Mouse (Mus musculus) MEL (cell line): ENCODE results near the gene Atf7ip. TPM values are rescaled to one million over a fixed set of nuclear protein-coding genes. Genes with fewer than 3 reads are reported as not detected.

Source experiments
- DNase-seq: peaks from one replicate; pipeline ENCODE4 v3.0.0; 2011; ENCODE audit warnings: low read depth, low spot score
- H3K27ac ChIP-seq: 2 replicates; pipeline ENCODE4 v1.5.1; 2012; ENCODE audit warnings: low read depth, mild to moderate bottlenecking, control low read depth, low read length, moderate library complexity; ENCODE audit not compliant: control insufficient read depth
- H3K27me3 ChIP-seq, 2 experiments: fragments of 150-350 bp in 1 of 2; sonication (generic) in 1 of 2; 2 replicates each; pipeline ENCODE4 v1.6.1; 2012; ENCODE audit warnings: low read length in 2 of 2, mild to moderate bottlenecking in 2 of 2, improper control_type of control experiment in 1 of 2, moderate library complexity in 1 of 2; ENCODE audit not compliant: insufficient read depth in 2 of 2, control insufficient read depth in 1 of 2
- H3K36me3 ChIP-seq, 2 experiments: 2 replicates each; pipeline ENCODE4 v1.6.1; 2012 to 2014; ENCODE audit warnings: low read length in 2 of 2, improper control_type of control experiment in 1 of 2, inconsistent platforms in 1 of 2, mild to moderate bottlenecking in 1 of 2; ENCODE audit not compliant: insufficient read depth in 2 of 2, control insufficient read depth in 1 of 2
- H3K4me1 ChIP-seq, 2 experiments: fragments of 150-350 bp in 1 of 2; sonication (generic) in 1 of 2; 2 replicates each; pipeline ENCODE4 v1.6.1; 2012; ENCODE audit warnings: low read length in 2 of 2, improper control_type of control experiment in 1 of 2, mild to moderate bottlenecking in 1 of 2; ENCODE audit not compliant: insufficient read depth in 2 of 2, control insufficient read depth in 1 of 2
- H3K4me3 ChIP-seq, 2 experiments: fragments of 150-350 bp in 1 of 2; sonication (generic) in 1 of 2; 2 replicates each; pipeline ENCODE4 v1.5.1; 2012; ENCODE audit warnings: low read depth in 2 of 2, low read length in 2 of 2, mild to moderate bottlenecking in 2 of 2, moderate library complexity in 2 of 2, control low read depth in 1 of 2, improper control_type of control experiment in 1 of 2; ENCODE audit not compliant: control insufficient read depth in 1 of 2, insufficient read depth in 1 of 2
- H3K79me2 ChIP-seq: 2 replicates; pipeline ENCODE4 v1.6.1; 2012; ENCODE audit warnings: mild to moderate bottlenecking, low read length, moderate library complexity; ENCODE audit not compliant: control insufficient read depth, poor library complexity, insufficient read depth
- H3K9ac ChIP-seq: 2 replicates; pipeline ENCODE4 v1.6.1; 2012; ENCODE audit warnings: low read depth, mild to moderate bottlenecking, control low read depth, low read length, moderate library complexity; ENCODE audit not compliant: control insufficient read depth, poor library complexity, severe bottlenecking
- H3K9me3 ChIP-seq: fragments of 150-350 bp; sonication (generic); replicated peaks from 2 replicates; pipeline ENCODE4 v1.6.1; 2012; ENCODE audit warnings: mild to moderate bottlenecking, low read length, improper control_type of control experiment, moderate library complexity; ENCODE audit not compliant: insufficient read depth
- ELF1 ChIP-seq: IDR thresholded peaks from 2 replicates; pipeline ENCODE4 v1.6.1; 2014; ENCODE audit warnings: low read depth, mild to moderate bottlenecking, inconsistent platforms, low read length, improper control_type of control experiment, moderate library complexity
- GATA1 ChIP-seq: IDR thresholded peaks from 2 replicates; pipeline ENCODE4 v1.6.1; 2011; ENCODE audit warnings: low read depth, low read length, improper control_type of control experiment
- HCFC1 ChIP-seq: IDR thresholded peaks from 2 replicates; pipeline ENCODE4 v1.6.1; 2012; ENCODE audit warnings: low read depth, mild to moderate bottlenecking, inconsistent platforms, low read length, improper control_type of control experiment, moderate library complexity
- JUND ChIP-seq: IDR thresholded peaks from 2 replicates; pipeline ENCODE4 v1.6.1; 2011; ENCODE audit warnings: low read depth, mild to moderate bottlenecking, improper control_type of control experiment, low read length
- KAT2A ChIP-seq: conservative IDR thresholded peaks from 2 replicates; pipeline ENCODE4 v1.6.1; 2012; ENCODE audit warnings: low read depth, low read length, improper control_type of control experiment, inconsistent platforms
- MAX ChIP-seq: IDR thresholded peaks from 2 replicates; pipeline ENCODE4 v1.6.1; 2011; ENCODE audit warnings: low read length, improper control_type of control experiment
- MXI1 ChIP-seq: IDR thresholded peaks from 2 replicates; pipeline ENCODE4 v1.6.1; 2011; ENCODE audit warnings: mild to moderate bottlenecking, low read depth, low read length, improper control_type of control experiment
- MYB ChIP-seq: IDR thresholded peaks from 2 replicates; pipeline ENCODE4 v1.6.1; 2011; ENCODE audit warnings: mild to moderate bottlenecking, low read depth, low read length, improper control_type of control experiment
- NRF1 ChIP-seq: IDR thresholded peaks from 2 replicates; pipeline ENCODE4 v1.6.1; 2014; ENCODE audit warnings: low read depth, mild to moderate bottlenecking, inconsistent platforms, low read length, improper control_type of control experiment, moderate library complexity; ENCODE audit not compliant: poor library complexity, insufficient read depth, severe bottlenecking
- POLR2AphosphoS2 ChIP-seq: IDR thresholded peaks from 2 replicates; pipeline ENCODE4 v1.6.1; 2011; ENCODE audit warnings: low read length, improper control_type of control experiment
- RCOR1 ChIP-seq: IDR thresholded peaks from 2 replicates; pipeline ENCODE4 v1.6.1; 2012; ENCODE audit warnings: low read depth, mild to moderate bottlenecking, inconsistent platforms, low read length, improper control_type of control experiment
- SIN3A ChIP-seq: IDR thresholded peaks from 2 replicates; pipeline ENCODE4 v1.6.1; 2012; ENCODE audit warnings: low read length, improper control_type of control experiment, inconsistent platforms
- TAL1 ChIP-seq: IDR thresholded peaks from 2 replicates; pipeline ENCODE4 v1.6.1; 2012; ENCODE audit warnings: mild to moderate bottlenecking, inconsistent platforms, low read length, moderate library complexity, mixed read lengths
- TBP ChIP-seq: IDR thresholded peaks from 2 replicates; pipeline ENCODE4 v1.8.0; 2011; ENCODE audit warnings: low read depth, low read length, improper control_type of control experiment
- USF1 ChIP-seq: IDR thresholded peaks from 2 replicates; pipeline ENCODE4 v1.6.1; 2014; ENCODE audit warnings: low read depth, mild to moderate bottlenecking, inconsistent platforms, low read length, improper control_type of control experiment, moderate library complexity
- USF2 ChIP-seq, 2 experiments: IDR thresholded peaks; 2 replicates each; pipeline ENCODE4 v1.6.1; 2011 to 2012; ENCODE audit warnings: improper control_type of control experiment in 2 of 2, low read length in 2 of 2, borderline replicate concordance in 1 of 2, inconsistent platforms in 1 of 2, low read depth in 1 of 2, mild to moderate bottlenecking in 1 of 2; ENCODE audit not compliant: insufficient read depth in 1 of 2
- ZC3H11A ChIP-seq: IDR thresholded peaks from 2 replicates; pipeline ENCODE4 v1.6.1; 2012; ENCODE audit warnings: low read depth, mild to moderate bottlenecking, inconsistent platforms, low read length, improper control_type of control experiment
- ZKSCAN1 ChIP-seq: IDR thresholded peaks from 2 replicates; pipeline ENCODE4 v1.6.1; 2012; ENCODE audit warnings: low read depth, mild to moderate bottlenecking, inconsistent platforms, low read length, improper control_type of control experiment, moderate library complexity
- ZMIZ1 ChIP-seq: IDR thresholded peaks from 2 replicates; pipeline ENCODE4 v1.6.1; 2012; ENCODE audit warnings: low read depth, mild to moderate bottlenecking, inconsistent platforms, low read length, improper control_type of control experiment, moderate library complexity
- polyA plus RNA-seq, 2 experiments: library from polyadenylated mRNA; stranded (reverse) in 1 of 2; unstranded in 1 of 2; fragments of >175 nt in 1 of 2; fragments of >200 nt in 1 of 2; gene quantifications; 2 replicates each; pipeline versions ENCODE4 v1.2.1 to v1.2.4; 2012; ENCODE audit warnings: low replicate concordance in 2 of 2, low read depth in 1 of 2; ENCODE audit not compliant: insufficient read length in 2 of 2, insufficient read depth in 1 of 2, missing spikeins in 1 of 2
- total RNA-seq: library from RNA; depleted of rRNA; stranded (reverse); fragments of 300-350 nt; gene quantifications from 2 replicates; pipeline ENCODE4 v1.2.3, GENCODE M21; 2012

Atf7ip gene
- total and polyA plus RNA-seq, 3 experiments, result 7.3 to 56.1 (median 24.6) TPM

GRCm38 (mm10) chr6:136533804-136534203, 27.8 kb downstream of the Atf7ip start:
- Histone ChIP-seq H3K4me3 (no peak overlapping the region), H3K27ac (no peak overlapping the region), H3K27me3 (no peaks in the 10 kb centered on the region), H3K79me2 (peaks cover 46% of the 10 kb centered on the region), H3K9ac (no peak overlapping the region), H3K4me1 (peaks cover 17 to 20% of the 10 kb centered on the region in 2 experiments), H3K9me3 (no peaks in the 10 kb centered on the region), H3K36me3 (peaks cover 6 to 37% of the 10 kb centered on the region in 2 experiments)
- DNase-seq, result no peak
- TF ChIP-seq KAT2A, result no peak
- TF ChIP-seq MYB, result no peak
- no peak for TF ChIP-seq ELF1
- no peak for TF ChIP-seq RCOR1

- Histone ChIP-seq H3K4me1 (peaks cover 17 to 20% of the 10 kb centered on the region in 2 experiments), H3K27ac (no peak overlapping the region), H3K36me3 (peaks cover 6 to 33% of the 10 kb centered on the region in 2 experiments), H3K79me2 (peaks cover 46% of the 10 kb centered on the region), H3K9me3 (no peaks in the 10 kb centered on the region), H3K9ac (no peak overlapping the region), H3K4me3 (no peak overlapping the region), H3K27me3 (no peaks in the 10 kb centered on the region)
- no peak for DNase-seq
- no peak for TF ChIP-seq TBP
- TF ChIP-seq TAL1, result no peak
- TF ChIP-seq ZMIZ1, result no peak
- no peak for TF ChIP-seq USF1
- no peak for TF ChIP-seq SIN3A
- no peak for TF ChIP-seq GATA1
- no peak for TF ChIP-seq ZKSCAN1
- no peak for TF ChIP-seq NRF1
- TF ChIP-seq RCOR1, result no peak
- no peak for TF ChIP-seq MXI1
- no peak for TF ChIP-seq KAT2A
- no peak for TF ChIP-seq MAX
- no peak for TF ChIP-seq ZC3H11A
- no peak for TF ChIP-seq MYB
- TF ChIP-seq POLR2AphosphoS2, result no peak
- no peak for TF ChIP-seq JUND
- TF ChIP-seq HCFC1, result no peak
- TF ChIP-seq USF2 (IDR thresholded peaks at IDR 0.05; ENCODE audit: borderline replicate concordance in 1 of 2, insufficient read depth in 1 of 2, low read depth in 1 of 2, low read length in 2 of 2), result no peak
Measured at GRCm38 (mm10) chr6:136534444-136534843, 28.5 kb downstream of the Atf7ip start.
